Mouse (Mus musculus) ES-E14 (cell line): ENCODE measurements around the gene Tomm7.

Experiments
- HCFC1 ChIP-seq: IDR thresholded peaks from 2 replicates; pipeline ENCODE4 v1.6.1; 2012; ENCODE audit warnings: low read length, inconsistent platforms, borderline replicate concordance; ENCODE audit not compliant: insufficient read depth
- MAFK ChIP-seq: IDR thresholded peaks from 2 replicates; pipeline ENCODE4 v1.6.1; 2014; ENCODE audit warnings: mild to moderate bottlenecking, low read depth, low read length, inconsistent platforms; ENCODE audit not compliant: insufficient read depth
- ZC3H11A ChIP-seq: IDR thresholded peaks from 2 replicates; pipeline ENCODE4 v1.6.1; 2012; ENCODE audit warnings: low read depth, mild to moderate bottlenecking, inconsistent platforms, low read length, borderline replicate concordance
- ZNF384 ChIP-seq: IDR thresholded peaks from 2 replicates; pipeline ENCODE4 v1.6.1; 2012; ENCODE audit warnings: low read depth, low read length, inconsistent platforms

DNA sequence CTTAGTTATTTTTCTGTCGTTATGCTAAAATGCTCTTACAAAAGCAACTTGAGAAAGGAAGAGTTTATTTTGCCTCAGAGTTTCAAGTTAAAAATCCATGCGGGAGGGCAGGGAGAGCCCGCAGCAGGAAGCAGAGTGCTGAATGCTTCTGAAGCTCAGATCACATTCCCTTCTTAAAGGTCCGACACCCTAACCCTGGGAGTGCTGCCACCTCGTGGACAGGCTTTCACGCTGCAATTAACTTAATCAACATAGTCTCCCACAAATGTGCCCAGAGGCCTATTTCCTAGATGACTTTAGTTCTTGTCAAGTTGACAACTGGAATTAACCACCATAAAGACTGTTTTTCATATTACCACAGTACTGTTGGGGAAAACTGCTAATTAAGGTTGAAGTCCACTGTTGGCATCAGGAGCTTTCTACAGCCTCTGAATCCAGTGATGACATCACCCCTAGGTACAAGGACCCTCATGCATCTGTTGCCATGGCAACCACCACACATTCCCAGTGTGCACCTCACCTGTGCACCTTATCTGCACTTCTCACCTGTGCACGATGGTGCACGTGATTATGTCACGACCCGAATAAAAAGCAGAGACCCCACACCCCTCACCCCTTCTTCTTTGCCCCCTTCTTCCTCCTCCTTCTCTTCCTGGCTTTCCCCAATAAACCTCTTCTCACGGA lies 17.5 kb downstream of the Tomm7 start:
- TF ChIP-seq ZC3H11A (no peak), HCFC1 (no peak), ZNF384 (no peak), MAFK (no peak)
